Mouse (Mus musculus) heart, embryonic 16.5 days (tissue): ENCODE measurements around the gene Psg17. TPM values are rescaled to one million over a fixed set of nuclear protein-coding genes. Genes with fewer than 3 reads are reported as not detected.
"Not testable (repeated sequence)": the region's sequence is repeated elsewhere in the genome, so short reads cannot be mapped to it uniquely, and the experiment has no call there.

ENCODE experiments used
- ATAC-seq: fragments of 200-750 bp; cut with Nextera tagmentation; replicated peaks from 2 replicates; pipeline ENCODE4 v1.8.0; 2017; ENCODE audit warnings: moderate number of reproducible peaks; ENCODE audit not compliant: insufficient read depth, low FRiP score; ENCODE audit errors: extremely low read depth
- H3K27ac ChIP-seq: fragments of 300-500 bp; sonication (generic); 2 replicates; pipeline ENCODE4 v1.5.1; 2014; ENCODE audit warnings: mild to moderate bottlenecking, low read length, control low read depth, moderate library complexity
- H3K27me3 ChIP-seq: fragments of 300-500 bp; sonication (generic); 2 replicates; pipeline ENCODE4 v1.6.1; 2014; ENCODE audit warnings: low read length, mixed read lengths; ENCODE audit not compliant: control insufficient read depth, insufficient read depth
- H3K36me3 ChIP-seq: fragments of 300-500 bp; sonication (generic); 2 replicates; pipeline ENCODE4 v1.6.1; 2014; ENCODE audit not compliant: control insufficient read depth, insufficient read depth
- H3K4me1 ChIP-seq: fragments of 300-500 bp; sonication (generic); 2 replicates; pipeline ENCODE4 v1.6.1; 2014; ENCODE audit warnings: low read length, mixed read lengths; ENCODE audit not compliant: control insufficient read depth, insufficient read depth
- H3K4me2 ChIP-seq: fragments of 300-500 bp; sonication (generic); 2 replicates; pipeline ENCODE4 v1.6.1; 2014; ENCODE audit warnings: low read depth, mild to moderate bottlenecking, control low read depth, low read length
- H3K4me3 ChIP-seq: fragments of 300-500 bp; sonication (generic); 2 replicates; pipeline ENCODE4 v1.5.1; 2014; ENCODE audit warnings: mild to moderate bottlenecking, control low read depth, low read length
- H3K9ac ChIP-seq: fragments of 300-500 bp; sonication (generic); 2 replicates; pipeline ENCODE4 v1.6.1; 2014; ENCODE audit warnings: low read length, control low read depth
- H3K9me3 ChIP-seq: fragments of 300-500 bp; sonication (generic); replicated peaks from 2 replicates; pipeline ENCODE4 v1.6.1; 2016; ENCODE audit warnings: low read length; ENCODE audit not compliant: control insufficient read depth
- WGBS: fragments of 180-500 bp; shearing (Covaris S2); extraction: QIAGEN DNeasy Blood & Tissue Kit; methylation state at CpG from one replicate; pipeline ENCODE4 v1.1.7; 2014; 5-methylcytosine and 5-hydroxymethylcytosine counted together
- polyA plus RNA-seq: library from polyadenylated mRNA; unstranded; fragments of >200 nt; fragmentation: Nextera tagmentation; extraction: Ambion mirVana; gene quantifications from 2 replicates; pipeline ENCODE4 v1.2.1, GENCODE M21; 2015

The Psg17 gene
- polyA plus RNA-seq, 1 experiment from 2014 or later = not detected

- not testable (repeated sequence) for H3K4me3 ChIP-seq, H3K9me3 ChIP-seq, H3K36me3 ChIP-seq, ATAC-seq, H3K4me1 ChIP-seq, H3K27ac ChIP-seq, H3K27me3 ChIP-seq, H3K9ac ChIP-seq, H3K4me2 ChIP-seq
These were observed 30.7 kb downstream of the Psg17 start for GRCm38 (mm10) chr7:18790671-18791070.

GRCm38 (mm10) chr7:18781301-18781700 lies 40.1 kb downstream of the Psg17 start:
- H3K36me3 ChIP-seq, H3K27me3 ChIP-seq, H3K4me3 ChIP-seq, ATAC-seq, H3K27ac ChIP-seq, H3K4me2 ChIP-seq, H3K9ac ChIP-seq, H3K9me3 ChIP-seq, H3K4me1 ChIP-seq: not testable (repeated sequence)
- WGBS = 48% methylated on average over 2 of the region's 2 CpGs

DNA sequence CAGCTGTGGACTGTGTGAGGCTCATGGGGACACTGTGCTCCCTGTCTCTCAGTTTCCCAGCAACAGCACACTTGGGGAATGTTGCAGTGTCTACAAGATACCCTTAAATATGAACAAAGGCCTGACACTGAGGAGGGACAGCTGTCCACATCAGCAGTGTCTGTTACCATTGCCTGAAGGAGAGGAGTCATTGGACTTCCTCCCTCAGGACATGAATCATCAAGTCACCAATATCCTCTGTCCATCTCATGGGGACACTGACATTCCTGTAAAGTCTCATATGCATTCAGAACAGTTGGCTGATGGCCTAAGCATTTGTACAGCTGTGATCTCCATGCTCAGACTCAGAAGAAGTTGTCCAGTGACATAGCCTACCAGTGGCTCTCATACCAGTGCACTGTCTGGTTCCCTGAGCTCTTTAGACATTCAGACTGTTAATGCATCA lies 42.0 kb downstream of the Psg17 start:
- H3K4me3 ChIP-seq = no peak overlapping the region
- H3K9me3 ChIP-seq = no peaks in the 10 kb centered on the region
- H3K27ac ChIP-seq = peak overlapping the region; percentile 63; the same call in 1 of the 2 replicates
- no peak overlapping the region for H3K4me2 ChIP-seq
- no peaks in the 10 kb centered on the region for H3K4me1 ChIP-seq
- no peak overlapping the region for H3K9ac ChIP-seq
- peak; percentile 70 for ATAC-seq
- no peaks in the 10 kb centered on the region for H3K36me3 ChIP-seq
- H3K27me3 ChIP-seq = no peaks in the 10 kb centered on the region

Other genes with a start within 250 kb of the Psg17 start
- gene Psg23, start 205.1 kb downstream of the Psg17 start, polyA plus RNA-seq = not detected in 2 replicates
- not detected in 2 replicates for gene Psg21, start 164.9 kb downstream of the Psg17 start, polyA plus RNA-seq
- not detected in 2 replicates for gene Psg20, start 135.4 kb downstream of the Psg17 start, polyA plus RNA-seq
- gene Psg22, start 103.5 kb downstream of the Psg17 start, polyA plus RNA-seq = not detected in 2 replicates
- gene Psg19, start 23.1 kb downstream of the Psg17 start, polyA plus RNA-seq = not detected in 2 replicates
- 0.50 and 0.69 TPM in 2 replicates for gene Mill2, start 18.4 kb upstream of the Psg17 start, polyA plus RNA-seq
- 3.5 and 5.7 TPM in 2 replicates for gene Pglyrp1, start 49.7 kb upstream of the Psg17 start, polyA plus RNA-seq
- 21.7 and 23.7 TPM in 2 replicates for gene Ccdc61, start 88.8 kb upstream of the Psg17 start, polyA plus RNA-seq
- gene Nova2, start 104.3 kb upstream of the Psg17 start, polyA plus RNA-seq = 0.64 and 0.82 TPM in 2 replicates
- gene Nanos2, start 165.8 kb upstream of the Psg17 start, polyA plus RNA-seq = not detected in 2 replicates
- gene Mypop, start 169.6 kb upstream of the Psg17 start, polyA plus RNA-seq = 1.8 and 1.9 TPM in 2 replicates
- 12.5 and 12.7 TPM in 2 replicates for gene Irf2bp1, start 182.4 kb upstream of the Psg17 start, polyA plus RNA-seq
- gene Foxa3, start 201.9 kb upstream of the Psg17 start, polyA plus RNA-seq = 0.17 and 0.37 TPM in 2 replicates
- 25.3 and 25.6 TPM in 2 replicates for gene Sympk, start 202.8 kb upstream of the Psg17 start, polyA plus RNA-seq
- not detected in 2 replicates for gene Rsph6a, start 233.1 kb upstream of the Psg17 start, polyA plus RNA-seq